Comparison of ENCODE assay signal across 19 mouse cellular contexts in genomic region chr4:139947341-139947740, GRCm38 (mm10). TPM values are rescaled to one million over a fixed set of nuclear protein-coding genes. Genes with fewer than 3 reads are reported as not detected.
A peak's percentile ranks its signal among the peaks of the same experiment; 100 is the strongest.
DNase-seq lines count a peak whose midpoint lies in the region; ATAC-seq and TF ChIP-seq lines count a peak whose summit lies in the region.
"Had no signal": no experiment of that assay in that cellular context is flagged by ENCODE, and none has a peak within 500 bp of the region (broad histone marks: within the 10 kb centered on the region; RNA-seq: fewer than 3 reads in every experiment).

No protein-coding gene starts in this region.

- no peak overlapping the region for H3K27ac ChIP-seq in layer of hippocampus, adult 2 months
- H3K27ac ChIP-seq in lung, postnatal 0 days (ENCODE audit: low read length), result no peak overlapping the region
- no peak overlapping the region for H3K27ac ChIP-seq in stomach, postnatal 0 days (replicated peaks)
- H3K27ac ChIP-seq: embryonic facial prominence, embryonic 12.5 days; hindbrain, embryonic 12.5 days; intestine, embryonic 15.5 days; liver, embryonic 13.5 days had no signal

- no peak overlapping the region for H3K4me2 ChIP-seq in lung, postnatal 0 days (replicated peaks; ENCODE audit: low read depth, low read length)
- no peak overlapping the region for H3K4me2 ChIP-seq in stomach, postnatal 0 days (replicated peaks; ENCODE audit: low read depth)
- H3K4me2 ChIP-seq: embryonic facial prominence, embryonic 12.5 days; hindbrain, embryonic 12.5 days; intestine, embryonic 15.5 days; liver, embryonic 13.5 days had no signal

- no peak for ATAC-seq in lung, postnatal 0 days
- ATAC-seq in stomach, postnatal 0 days (ENCODE audit: low FRiP score, low TSS enrichment), result no peak
- ATAC-seq in granulocyte monocyte progenitor cell, adult 5-6 weeks (replicated peaks; ENCODE audit: poor library complexity, severe bottlenecking), result no peak
- ATAC-seq: intestine, embryonic 15.5 days had no signal

- 91% methylated on average over 2 of the region's 2 CpGs for WGBS in lung, postnatal 0 days
- WGBS in stomach, postnatal 0 days, result 89% methylated on average over 2 of the region's 2 CpGs

- no peak for DNase-seq in layer of hippocampus, adult 2 months (ENCODE audit: low spot score in 2 of 2)
- no peak for DNase-seq in layer of hippocampus, adult 9-10 months (ENCODE audit: low spot score)
- no peak for DNase-seq in lung, postnatal 0 days (ENCODE audit: low spot score)
- no peak for DNase-seq in lung, adult 18-20 months
- peak; percentile 61 for DNase-seq in ZHBTc4 (ENCODE audit: low read depth, low spot score)
- no peak for DNase-seq in stomach, postnatal 0 days (ENCODE audit: low spot score)
- DNase-seq: adrenal gland, postnatal 25 days; cerebellum, adult 2 months; gastrocnemius, postnatal 14 days; liver, embryonic 13.5 days; midbrain, embryonic 14.5 days; retina, postnatal 1 day; thymus, adult 2 months had no signal

- no peaks in the 10 kb centered on the region for H3K9me3 ChIP-seq in lung, postnatal 0 days (ENCODE audit: low read length)
- H3K9me3 ChIP-seq in stomach, postnatal 0 days (ENCODE audit: control insufficient read depth, low read length), result no peaks in the 10 kb centered on the region
- H3K9me3 ChIP-seq: embryonic facial prominence, embryonic 12.5 days; intestine, embryonic 15.5 days had no signal

- H3K4me1 ChIP-seq in lung, postnatal 0 days (ENCODE audit: insufficient read depth, low read depth, low read length), result no peaks in the 10 kb centered on the region; the same call in 1 of the 2 replicates
- no peaks in the 10 kb centered on the region for H3K4me1 ChIP-seq in stomach, postnatal 0 days (replicated peaks; ENCODE audit: control insufficient read depth, insufficient read depth)
- H3K4me1 ChIP-seq: liver, embryonic 13.5 days had no signal

- H3K27me3 ChIP-seq in lung, postnatal 0 days (replicated peaks; ENCODE audit: insufficient read depth, low read length), result no peaks in the 10 kb centered on the region
- H3K27me3 ChIP-seq in stomach, postnatal 0 days (ENCODE audit: control insufficient read depth, insufficient read depth, low read length), result no peaks in the 10 kb centered on the region
- H3K27me3 ChIP-seq: embryonic facial prominence, embryonic 12.5 days; intestine, embryonic 15.5 days; liver, embryonic 13.5 days had no signal

- H3K9ac ChIP-seq in lung, postnatal 0 days (replicated peaks; ENCODE audit: low read depth), result no peak overlapping the region
- no peak overlapping the region for H3K9ac ChIP-seq in stomach, postnatal 0 days (ENCODE audit: low read length)
- H3K9ac ChIP-seq: embryonic facial prominence, embryonic 12.5 days; hindbrain, embryonic 12.5 days; intestine, embryonic 15.5 days; liver, embryonic 13.5 days had no signal

- no peaks in the 10 kb centered on the region for H3K36me3 ChIP-seq in lung, postnatal 0 days (ENCODE audit: insufficient read depth, low read length)
- no peaks in the 10 kb centered on the region for H3K36me3 ChIP-seq in stomach, postnatal 0 days (ENCODE audit: control insufficient read depth, insufficient read depth, low read length)
- H3K36me3 ChIP-seq: embryonic facial prominence, embryonic 12.5 days; hindbrain, embryonic 12.5 days; intestine, embryonic 15.5 days; liver, embryonic 13.5 days had no signal

- TF ChIP-seq EP300 in lung, postnatal 0 days (IDR thresholded peaks at IDR 0.05), result no peak
- TF ChIP-seq EP300 in stomach, postnatal 0 days (optimal IDR thresholded peaks at IDR 0.05), result no peak

- peak; percentile 64 for TF ChIP-seq CTCF in layer of hippocampus, adult 2 months (conservative IDR thresholded peaks at IDR 0.05)
- peak; percentile 29 for TF ChIP-seq CTCF in lung, postnatal 0 days (IDR thresholded peaks at IDR 0.05)
- peak; percentile 47 for TF ChIP-seq CTCF in stomach, postnatal 0 days (IDR thresholded peaks at IDR 0.05; ENCODE audit: low read depth)

- no peak overlapping the region for H3K4me3 ChIP-seq in layer of hippocampus, adult 2 months
- no peak overlapping the region for H3K4me3 ChIP-seq in lung, postnatal 0 days (ENCODE audit: low read depth, low read length)
- H3K4me3 ChIP-seq in stomach, postnatal 0 days (ENCODE audit: low read depth, low read length), result no peak overlapping the region
- H3K4me3 ChIP-seq: embryonic facial prominence, embryonic 12.5 days; hindbrain, embryonic 12.5 days; intestine, embryonic 15.5 days; liver, embryonic 13.5 days had no signal

RNA-seq across cellular contexts. Expression of gene Klhdc7a, which starts 20.5 kb away (rescaled TPM):
- total RNA-seq in layer of hippocampus, adult 2 months (2021), result 1 to 10 TPM; 9.3 to 9.6 TPM
- polyA plus RNA-seq in lung, postnatal 0 days (2015; fragmentation: Nextera tagmentation; extraction: Ambion mirVana), result 1.2 and 1.3 TPM in 2 replicates
- polyA plus RNA-seq in stomach, postnatal 0 days (2015; fragmentation: Nextera tagmentation; extraction: Ambion mirVana), result 1.6 and 1.7 TPM in 2 replicates
- not detected in 2 replicates for total RNA-seq in granulocyte monocyte progenitor cell, adult 5-6 weeks (2014; fragmentation: Nextera tagmentation)
- not detected in 2 replicates for total RNA-seq in granulocyte monocyte progenitor cell, adult 5-6 weeks (2017)
- total RNA-seq: common myeloid progenitor, adult 5-6 weeks; megakaryocyte progenitor cell, adult 5-6 weeks had no signal

Comparison
In these comparisons a context has a peak if more than half of its experiments do, and no peak if none do; other contexts are left out.
1. RNA of gene Klhdc7a, which starts 20.5 kb away (total RNA-seq): 9.3 to 9.6 TPM in layer of hippocampus, adult 2 months; not detected in granulocyte monocyte progenitor cell, adult 5-6 weeks; every median in the first group is over 10 times any median in the second.
2. Peak in every context shown above with its lines, with median percentiles within 50 percentile points of each other: CTCF ChIP-seq.